Mouse (Mus musculus) E14TG2a.4 (cell line): ENCODE data around the gene Galnt9.
A peak's percentile ranks its signal among the peaks of the same experiment; 100 is the strongest.

Experiments used
- CTCF ChIP-seq: conservative IDR thresholded peaks from 2 replicates; pipeline ENCODE4 v1.5.1; 2014; ENCODE audit warnings: low read length
- NANOG ChIP-seq: IDR thresholded peaks from 2 replicates; pipeline ENCODE4 v1.6.1; 2014; ENCODE audit warnings: borderline replicate concordance, low read length, mixed read lengths

- TF ChIP-seq CTCF (peak; percentile 76), NANOG (no peak)
Observed at GRCm38 (mm10) chr5:110635951-110636707, 92.0 kb downstream of the Galnt9 start.
